Mouse (Mus musculus): ENCODE data around the gene Cbfa2t3.

Cbfa2t3 gene

DNA sequence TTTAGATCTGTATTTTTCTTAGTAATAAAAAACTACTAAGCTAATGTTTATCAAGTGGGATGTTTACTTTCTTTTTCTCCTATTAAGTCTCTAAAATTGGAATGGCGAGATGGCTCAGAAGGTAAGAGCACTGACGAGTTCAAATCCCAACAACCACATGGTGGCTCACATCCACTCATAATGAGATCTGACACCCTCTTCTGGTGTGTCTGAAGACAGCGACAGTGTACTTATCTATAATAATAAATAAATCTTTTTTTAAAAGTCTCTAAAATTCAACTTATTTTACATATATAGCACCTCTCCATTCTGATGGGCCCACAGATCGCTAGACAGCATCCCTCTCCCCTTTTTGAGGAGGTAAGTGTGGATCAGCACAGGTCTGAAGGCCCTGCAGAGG, 88.7 kb downstream of the Cbfa2t3 start:
- no peak for DNase-seq (ENCODE audit: low spot score in 2 of 2)

GRCm38 (mm10) chr8:122606810-122607209, 92.1 kb downstream of the Cbfa2t3 start:
- DNase-seq (ENCODE audit: low spot score in 2 of 2): no peak

GRCm38 (mm10) chr8:122605367-122605766, 93.5 kb downstream of the Cbfa2t3 start:
- no peak for DNase-seq (ENCODE audit: low spot score in 2 of 2)

- no peak for DNase-seq (ENCODE audit: low spot score in 2 of 2)
Observed at GRCm38 (mm10) chr8:122604640-122605039, 94.3 kb downstream of the Cbfa2t3 start.

GRCm38 (mm10) chr8:122600666-122601065, 98.2 kb downstream of the Cbfa2t3 start:
- no peak for DNase-seq (ENCODE audit: low spot score in 2 of 2)

- no peak for DNase-seq (ENCODE audit: low spot score in 2 of 2)
Observed at GRCm38 (mm10) chr8:122596031-122596430, 102.9 kb downstream of the Cbfa2t3 start.

GRCm38 (mm10) chr8:122593783-122594507, 105.0 kb downstream of the Cbfa2t3 start:
- DNase-seq (ENCODE audit: low spot score in 2 of 2): no peak

DNA sequence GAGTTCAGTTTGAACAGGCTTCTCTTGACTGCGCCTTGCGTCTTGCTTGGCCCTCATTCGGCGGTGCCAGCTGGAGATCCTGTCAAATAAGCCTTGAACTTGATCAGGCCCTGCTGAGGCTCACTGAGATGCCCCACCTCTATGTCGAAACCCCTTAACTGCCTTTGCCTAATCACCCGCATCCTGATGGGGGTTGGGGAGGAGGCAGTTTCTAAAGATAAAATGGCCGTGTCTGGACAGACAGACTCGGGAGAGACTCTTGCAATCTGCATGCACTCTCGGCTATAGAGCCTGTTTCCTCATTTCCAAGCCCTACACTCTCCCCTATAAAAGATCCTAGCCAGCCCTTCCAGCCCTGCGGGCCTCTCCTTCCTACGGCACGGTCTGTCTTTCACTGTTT, 105.7 kb downstream of the Cbfa2t3 start:
- DNase-seq (ENCODE audit: low spot score in 2 of 2): peak in 1 of 2 experiments; percentile 36

DNA sequence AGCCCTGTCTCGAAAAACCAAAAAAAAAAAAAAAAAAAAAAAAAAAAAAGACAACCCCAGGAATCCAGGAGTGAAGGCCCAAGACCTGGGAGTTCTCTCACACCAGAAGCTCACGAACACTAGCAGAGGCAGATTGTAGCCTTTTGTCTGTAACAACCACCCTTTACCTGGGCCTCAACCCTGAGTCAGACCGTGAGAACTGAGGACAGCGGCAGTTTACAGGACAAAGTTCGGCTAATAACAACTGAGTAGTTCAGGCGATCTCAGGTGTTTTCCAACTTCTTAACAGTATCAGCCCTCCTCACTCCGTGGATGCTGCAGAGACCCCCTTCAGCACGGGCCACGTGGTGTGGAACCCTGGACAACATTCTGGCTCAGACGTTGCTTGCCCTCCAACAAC, 112.2 kb downstream of the Cbfa2t3 start:
- no peak for DNase-seq (ENCODE audit: low spot score in 2 of 2)

DNA sequence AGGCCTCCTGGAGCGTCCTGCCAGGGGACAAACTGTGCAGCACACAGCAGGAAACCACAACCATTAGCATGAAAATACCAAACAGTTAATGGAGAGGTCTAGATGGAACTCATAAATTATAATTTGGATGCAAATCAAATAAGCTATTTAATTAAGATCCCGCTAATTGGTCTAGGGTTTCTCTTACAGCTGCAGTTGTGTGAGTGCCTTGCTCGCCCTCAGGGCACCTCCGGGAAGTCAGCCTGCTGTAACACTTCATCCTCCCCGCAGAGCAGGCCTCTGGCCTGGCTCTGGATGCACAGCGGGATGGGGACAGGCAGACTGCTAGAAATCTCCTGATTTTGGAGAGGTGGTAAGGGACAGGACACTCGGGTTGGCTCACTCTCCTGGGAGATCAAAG, 112.7 kb downstream of the Cbfa2t3 start:
- DNase-seq (ENCODE audit: low spot score in 2 of 2): no peak

DNA sequence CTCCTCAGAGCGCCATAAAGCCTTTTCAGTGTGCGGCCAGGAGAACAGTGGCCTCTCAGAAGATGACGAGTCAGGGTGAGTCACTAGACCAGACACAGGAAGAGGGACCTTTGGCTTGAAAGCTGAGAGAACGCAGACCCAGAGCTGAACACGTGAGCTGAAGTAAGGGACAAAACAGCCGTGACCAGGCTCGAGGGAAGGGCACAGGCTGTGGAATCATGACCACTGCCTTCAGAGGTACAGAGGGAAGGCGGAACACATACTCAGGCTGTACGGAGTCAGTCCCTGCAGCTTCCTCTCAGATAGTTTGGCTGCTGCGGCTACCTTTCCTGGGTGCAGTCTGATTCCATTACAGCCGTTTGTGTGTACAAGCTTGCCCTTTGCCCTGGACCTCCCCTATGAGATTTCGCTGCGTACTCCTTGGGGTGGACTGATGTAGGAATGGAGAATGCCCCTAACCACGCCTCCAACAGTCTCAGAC, 113.5 kb downstream of the Cbfa2t3 start:
- DNase-seq (ENCODE audit: low spot score in 2 of 2): no peak

DNA sequence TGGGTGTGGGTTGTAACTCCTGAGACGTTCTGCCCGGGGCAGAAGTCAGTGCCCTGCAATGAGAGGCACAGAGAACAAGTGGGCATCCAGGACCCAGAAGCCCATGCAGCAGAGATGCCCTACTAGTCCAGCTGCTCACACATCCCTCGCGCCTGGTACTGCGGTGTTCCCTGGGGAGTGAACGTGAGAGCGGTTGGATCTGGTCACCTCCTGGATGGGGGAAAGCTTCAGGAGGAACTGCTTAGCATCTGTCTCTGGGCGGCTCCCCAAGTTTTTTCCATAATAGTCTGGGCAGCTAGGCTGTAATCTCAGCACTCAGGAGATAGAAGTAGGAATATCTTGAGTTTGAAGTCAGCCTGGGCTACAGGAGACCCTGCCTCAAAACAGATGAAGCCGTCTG, 113.9 kb downstream of the Cbfa2t3 start:
- no peak for DNase-seq (ENCODE audit: low spot score in 2 of 2)

DNA sequence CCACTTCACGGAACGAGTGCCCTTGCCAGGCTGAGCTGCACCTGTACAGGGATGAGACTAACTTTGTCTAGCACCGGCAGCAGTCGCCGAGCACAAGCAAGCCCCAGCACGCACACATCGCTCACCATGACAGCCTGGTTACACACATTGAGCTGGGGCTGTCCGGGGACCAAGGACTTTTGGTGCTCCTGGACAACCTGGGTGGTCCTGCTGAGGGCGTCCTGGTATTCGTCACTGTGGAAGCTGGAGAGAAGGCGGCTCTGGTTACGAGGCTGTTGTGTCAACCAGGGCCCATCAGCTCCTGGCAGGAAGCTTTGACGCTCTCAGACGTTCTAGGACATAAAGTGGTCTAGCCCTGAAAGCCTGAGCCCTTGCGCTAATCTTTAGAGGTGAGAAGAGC, 118.0 kb downstream of the Cbfa2t3 start:
- DNase-seq (ENCODE audit: low spot score in 2 of 2): no peak

DNA sequence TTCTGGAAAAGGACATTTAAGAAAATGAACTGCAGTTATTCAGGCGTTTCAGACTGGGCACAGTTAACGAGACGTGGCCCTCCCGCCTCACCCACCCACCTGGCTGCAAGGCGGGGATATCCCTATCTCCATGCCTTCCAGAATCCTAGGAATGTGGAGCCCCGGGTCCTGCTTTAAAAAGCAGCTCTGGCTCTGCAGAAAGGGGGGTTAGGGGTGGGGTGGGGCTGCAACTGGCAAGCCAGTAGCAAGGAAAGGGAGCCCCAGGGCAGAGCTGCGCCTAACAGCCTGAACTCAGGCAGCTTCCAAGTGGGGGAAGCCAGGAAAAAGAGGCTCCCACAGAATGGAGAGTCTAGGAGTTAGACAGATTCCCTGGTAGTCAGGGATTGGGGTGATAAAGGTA, 119.7 kb downstream of the Cbfa2t3 start:
- DNase-seq (ENCODE audit: low spot score in 2 of 2): no peak

DNA sequence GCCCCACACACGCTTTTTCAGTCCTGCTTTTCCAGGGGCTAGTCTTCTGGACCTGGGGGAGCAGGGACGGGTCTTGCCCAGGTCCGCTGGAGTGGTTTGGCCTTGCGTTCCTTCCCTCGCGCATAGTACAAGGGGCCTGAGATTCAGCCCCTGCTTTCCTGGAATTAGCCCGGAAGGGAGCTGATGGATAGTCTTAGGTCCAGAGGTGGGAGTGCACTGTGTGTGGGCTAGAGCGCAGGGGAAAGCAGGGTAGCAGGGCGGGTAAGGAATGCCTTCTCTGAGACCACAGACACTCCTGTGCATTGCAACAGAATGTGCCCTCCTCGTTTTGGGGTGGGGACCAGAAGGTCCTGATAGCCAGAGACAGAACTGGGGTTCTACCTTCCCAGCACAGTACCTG, 121.8 kb downstream of the Cbfa2t3 start:
- DNase-seq (ENCODE audit: low spot score in 2 of 2): no peak

- DNase-seq (ENCODE audit: low spot score in 2 of 2): peak; percentile 95 to 96
Observed at GRCm38 (mm10) chr8:122576648-122577022, 122.3 kb downstream of the Cbfa2t3 start, which contains the start of gene Aprt. Aprt (minus strand) TSS chr8:122576909.

DNA sequence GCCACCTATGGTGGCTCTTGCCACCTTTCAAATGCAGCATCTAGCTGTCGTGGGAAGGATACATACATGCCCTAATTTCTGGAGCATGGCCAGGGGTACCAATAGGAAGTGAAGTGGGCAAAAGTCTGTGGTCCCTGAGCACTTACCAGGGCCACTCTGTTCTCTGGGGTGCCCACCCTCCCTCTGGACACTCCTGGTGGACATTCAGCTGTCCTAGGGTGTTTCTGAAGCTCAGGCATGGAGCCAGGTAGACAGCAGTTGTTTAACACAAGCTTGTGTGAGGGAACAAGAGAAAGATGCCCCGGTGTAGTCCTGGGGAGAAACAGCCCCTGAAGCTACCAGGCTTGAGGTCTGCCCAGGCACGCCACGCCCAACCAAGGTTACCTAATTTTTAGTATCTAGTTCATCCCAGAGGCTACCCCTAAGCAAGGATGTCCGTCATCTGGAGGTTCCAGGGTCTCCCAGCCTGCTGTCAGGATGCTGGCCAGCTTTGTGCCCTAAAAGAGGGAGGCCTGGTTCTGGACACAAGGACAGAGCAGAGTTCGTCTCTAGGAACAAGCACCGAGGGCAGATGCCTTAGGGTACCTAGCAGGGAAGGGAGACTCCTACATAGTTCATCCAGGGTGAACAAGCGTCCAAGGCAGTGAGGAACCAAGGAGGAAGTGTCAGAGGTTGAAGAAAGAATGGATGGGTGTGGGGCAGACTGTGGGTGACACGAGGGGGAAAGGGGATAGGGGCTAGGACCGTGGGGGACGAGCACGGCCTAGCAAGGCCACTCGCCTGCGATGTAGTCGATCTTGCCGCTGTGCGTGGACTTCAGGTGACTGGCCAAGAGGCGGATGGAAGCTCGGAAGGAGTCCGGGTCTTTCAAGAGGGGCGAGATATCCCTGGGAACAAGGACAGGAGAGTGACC, 122.9 kb downstream of the Cbfa2t3 start:
- DNase-seq (ENCODE audit: low spot score in 2 of 2): no peak

DNA sequence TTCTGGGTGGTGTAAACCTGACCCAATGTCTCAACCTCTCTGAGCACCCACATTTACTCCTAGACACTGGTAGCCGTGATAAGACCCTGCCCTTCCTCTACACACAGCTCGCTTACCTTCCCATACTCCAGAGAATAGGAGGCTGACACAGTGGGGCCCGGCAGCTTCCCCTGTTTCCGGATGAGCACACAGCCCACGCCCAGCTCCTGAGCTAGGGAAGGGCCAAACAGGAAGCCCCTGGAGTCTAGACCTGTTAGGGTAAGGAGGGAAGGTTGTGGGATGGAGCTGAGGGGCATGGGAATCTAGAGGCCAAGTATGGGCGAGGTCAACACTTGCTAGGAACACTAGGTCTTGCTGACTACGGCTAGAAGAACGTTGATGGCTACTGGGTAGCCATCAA, 123.6 kb downstream of the Cbfa2t3 start:
- no peak for DNase-seq (ENCODE audit: low spot score in 2 of 2)
